Mouse (Mus musculus) layer of hippocampus, postnatal 25 days (tissue): ENCODE results near the gene Olfr293. TPM values are rescaled to one million over a fixed set of nuclear protein-coding genes. Genes with fewer than 3 reads are reported as not detected.

Experiments
- DNase-seq, 2 experiments: peaks; one replicate each; pipeline ENCODE4 v3.0.0; 2022; ENCODE audit warnings: mixed read lengths in 2 of 2, low spot score in 1 of 2; ENCODE audit errors: extremely low spot score in 1 of 2
- total RNA-seq, 2 experiments: library from RNA; stranded (reverse); gene quantifications; 2 replicates each; pipeline ENCODE4 v1.2.3; 2021

Gene Olfr293
- not detected for total RNA-seq

GRCm38 (mm10) chr7:86648761-86649160 is at the start of gene Olfr293:
Gene Olfr293 (plus strand): TSS chr7:86649061.
- DNase-seq: no peak

- DNase-seq: no peak
Observed at GRCm38 (mm10) chr7:86616543-86616942, 32.3 kb upstream of the Olfr293 start, which contains the start of gene Olfr294. Gene Olfr294 (minus strand): TSS chr7:86616643.

GRCm38 (mm10) chr7:86688030-86688429 is 39.2 kb downstream of the Olfr293 start, which contains the start of gene Olfr292:
Gene Olfr292 (plus strand): TSS chr7:86688330.
- no peak for DNase-seq

Other genes starting within 250 kb of the Olfr293 start
- gene Olfr301, start 245.2 kb upstream of the Olfr293 start, total RNA-seq: not detected
- not detected for gene Olfr299, start 189.1 kb upstream of the Olfr293 start, total RNA-seq
- not detected for gene Olfr298, start 156.6 kb upstream of the Olfr293 start, total RNA-seq
- not detected for gene Olfr297, start 129.1 kb upstream of the Olfr293 start, total RNA-seq
- not detected for gene Olfr295, start 65.2 kb upstream of the Olfr293 start, total RNA-seq
- gene Olfr294, start 32.4 kb upstream of the Olfr293 start, total RNA-seq: not detected
- not detected for gene Olfr292, start 39.3 kb downstream of the Olfr293 start, total RNA-seq
- 1 to 10 TPM; 6.2 to 8.3 TPM for gene Folh1, start 126.9 kb downstream of the Olfr293 start, total RNA-seq
- gene Vmn2r77, start 146.0 kb downstream of the Olfr293 start, total RNA-seq: not detected